Mouse (Mus musculus): Measurements from ENCODE around the gene Otop1. TPM values are rescaled to one million over a fixed set of nuclear protein-coding genes. Genes with fewer than 3 reads are reported as not detected.

The Otop1 gene
- total RNA-seq (2021) = 1 to 10 TPM in 1 of 2 experiments, under 1 TPM in 1; 0.16 to 1.1 TPM

DNA sequence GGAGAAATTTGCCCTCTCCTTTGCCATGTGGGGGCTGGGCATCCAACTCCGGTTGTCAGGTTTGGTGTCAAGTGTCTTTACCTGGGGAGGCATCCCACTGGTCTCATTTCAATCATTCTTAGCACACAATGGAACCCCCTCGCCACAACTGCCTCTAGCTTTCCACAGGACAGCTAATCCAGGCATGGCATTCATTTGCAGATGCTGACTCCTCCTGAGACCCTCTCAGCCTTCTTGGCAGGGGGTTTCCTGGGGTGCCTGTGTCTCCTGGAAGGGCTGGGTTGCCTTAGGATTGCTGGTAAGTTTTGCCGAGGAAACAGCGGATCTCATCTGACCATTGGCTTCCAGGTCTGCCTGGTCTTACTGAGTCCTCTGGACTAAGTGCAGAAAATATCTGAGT is at the start of gene Otop1:
Otop1 (plus strand) TSS at position 202 of the 400 bp plus-strand sequence.
- intact Hi-C loops (cut with DNase I) = no loop called here
- DNase-seq = no peak

- intact Hi-C loops (cut with DNase I) = no loop called here
- DNase-seq = peak; percentile 33 to 52
Measured at GRCm38 (mm10) chr5:38235422-38235821, 40.4 kb upstream of the Otop1 start.

DNA sequence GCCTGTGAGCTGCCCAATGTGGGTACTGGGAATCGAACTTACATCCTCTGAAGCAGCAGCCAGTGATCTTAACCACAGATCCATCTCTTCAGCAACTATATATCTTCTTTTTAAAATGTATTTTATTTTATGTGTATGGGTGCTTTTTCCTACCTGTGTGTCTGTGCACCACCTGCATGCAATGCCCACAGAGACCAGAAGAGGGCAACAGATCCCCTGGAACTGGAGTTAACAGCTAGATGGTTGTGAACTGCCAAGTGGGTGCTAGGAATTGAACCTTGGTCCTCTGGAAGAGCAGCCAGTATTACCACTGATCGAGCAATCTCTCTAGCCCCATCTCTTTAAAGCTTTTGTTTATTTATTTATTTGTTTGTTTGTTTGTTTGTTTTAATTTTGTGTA is 39.1 kb upstream of the Otop1 start:
- intact Hi-C loops (cut with DNase I) = no loop called here
- no peak for DNase-seq

DNA sequence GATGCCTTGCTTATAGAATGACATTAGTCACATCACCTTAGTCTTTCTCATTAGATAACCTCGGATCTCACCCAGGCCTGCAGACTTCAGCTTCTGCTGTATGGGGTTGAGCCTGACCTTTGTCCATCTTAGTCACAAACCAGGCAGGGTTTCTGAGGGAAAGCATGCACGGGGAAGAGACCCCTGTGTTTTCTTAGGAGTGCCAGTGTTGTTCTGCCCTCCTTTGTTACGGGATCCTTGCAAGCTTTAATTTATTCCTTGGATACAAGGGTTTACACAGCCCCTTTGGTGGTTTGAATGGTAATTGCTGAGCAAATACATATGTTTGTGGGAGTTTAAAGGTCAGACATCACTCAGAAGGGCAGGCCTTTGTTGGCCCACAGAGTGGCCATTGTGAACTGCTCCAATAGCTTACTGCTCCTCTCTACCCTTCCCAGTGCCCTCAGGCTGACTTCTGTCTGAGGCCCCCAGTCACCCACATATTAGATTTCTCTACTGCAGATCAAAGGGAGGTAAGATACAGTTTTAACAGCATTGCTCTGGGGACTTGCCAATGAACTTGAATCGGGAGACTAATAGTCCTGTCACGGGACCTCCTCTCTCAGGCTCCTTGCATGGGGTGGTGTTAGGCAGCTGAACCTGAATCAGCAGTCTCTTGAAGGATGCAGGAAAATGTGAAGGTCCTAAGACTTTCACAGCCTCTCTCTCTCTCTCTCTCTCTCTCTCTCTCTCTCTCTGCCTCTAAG is 34.9 kb upstream of the Otop1 start:
- no peak for DNase-seq
- intact Hi-C loops (cut with DNase I) = no loop called here

GRCm38 (mm10) chr5:38241473-38241834 is 34.3 kb upstream of the Otop1 start:
- intact Hi-C loops (cut with DNase I) = no loop called here
- DNase-seq = no peak

- intact Hi-C loops (cut with DNase I) = no loop called here
- DNase-seq = no peak
Measured at GRCm38 (mm10) chr5:38241966-38242365, 33.8 kb upstream of the Otop1 start.

DNA sequence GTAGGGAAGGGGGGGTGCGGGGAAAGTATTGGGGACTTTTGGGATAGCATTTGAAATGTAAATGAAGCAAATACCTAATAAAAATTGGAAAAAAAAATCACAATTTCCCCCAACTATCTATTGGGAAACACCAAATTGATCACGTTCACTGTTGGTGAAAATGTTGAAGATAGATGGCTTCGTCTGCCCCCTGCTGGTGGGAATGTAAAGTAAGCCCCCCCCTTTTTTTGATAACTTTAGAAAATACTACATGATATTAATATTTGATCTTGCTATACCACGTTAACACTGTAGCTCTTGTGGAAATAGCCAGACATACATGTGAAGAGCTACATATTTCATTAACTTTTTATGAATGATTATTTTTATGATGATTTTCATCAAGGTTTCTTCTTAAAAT is 20.6 kb upstream of the Otop1 start:
- intact Hi-C loops (cut with DNase I) = loop anchor here (5.0 kb wide), 1 partner anchor 33 kb away; the partner anchor contains the start of genes Lyar and Zbtb49
- no peak for DNase-seq

GRCm38 (mm10) chr5:38255644-38256043 is 20.1 kb upstream of the Otop1 start:
- DNase-seq = no peak
- intact Hi-C loops (cut with DNase I) = loop anchor here (5.0 kb wide), 1 partner anchor 33 kb away; the partner anchor contains the start of genes Lyar and Zbtb49

DNA sequence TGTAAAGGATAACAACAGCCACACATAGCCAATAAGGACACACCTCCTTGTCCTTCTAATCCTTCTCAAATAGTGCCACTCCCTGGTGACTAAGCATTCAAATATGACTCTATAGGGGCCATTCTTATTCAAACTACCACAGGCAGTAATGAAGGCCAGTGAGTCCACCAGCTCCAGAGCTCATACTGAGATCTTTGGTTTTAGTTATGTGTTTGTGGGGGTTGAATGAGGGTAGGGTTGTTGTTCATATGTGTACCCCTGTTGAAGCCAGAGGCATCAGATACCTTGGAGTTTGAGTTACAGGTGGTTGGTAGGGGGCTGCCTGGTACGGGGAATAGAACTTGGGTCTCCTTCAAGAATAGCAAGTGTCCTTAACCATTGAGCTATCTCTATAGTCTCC is 19.2 kb upstream of the Otop1 start:
- no peak for DNase-seq
- intact Hi-C loops (cut with DNase I) = loop anchor here (5.0 kb wide), 1 partner anchor 34 kb away; the partner anchor contains the start of genes Lyar and Zbtb49

DNA sequence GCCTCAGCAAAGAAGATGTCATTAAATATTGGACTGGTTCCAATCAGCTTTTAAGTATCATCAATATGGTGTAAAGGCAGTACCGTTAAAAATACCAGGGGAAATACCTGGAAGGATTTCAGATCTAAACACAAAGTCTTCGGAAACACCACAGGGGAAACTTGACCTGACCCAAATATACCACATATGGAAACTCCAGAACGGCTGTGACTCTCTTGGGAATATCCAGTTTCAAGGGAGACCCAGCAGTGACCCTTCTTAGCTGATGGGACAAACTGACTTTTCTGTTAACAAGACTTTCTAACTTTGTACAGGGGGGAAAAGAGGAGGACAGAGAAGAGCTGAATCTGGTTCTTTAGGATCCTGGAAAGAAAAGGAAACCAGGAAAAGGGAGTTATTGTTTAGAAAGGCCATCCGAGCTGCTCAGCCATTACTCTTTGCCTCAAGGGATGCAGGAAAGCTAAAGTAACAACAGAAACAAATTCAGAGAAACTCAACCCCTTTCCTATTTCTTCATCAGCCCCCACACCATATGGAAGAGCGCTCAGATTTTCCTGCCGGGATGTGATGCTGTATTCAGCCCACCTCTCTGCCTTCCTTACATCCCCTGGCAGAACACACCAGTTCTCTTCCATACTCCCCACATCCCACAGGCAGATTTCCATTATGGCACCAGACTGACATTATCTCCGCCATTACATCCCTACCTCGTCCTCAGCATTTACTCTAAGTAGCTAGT is 17.6 kb upstream of the Otop1 start:
- DNase-seq = no peak

DNA sequence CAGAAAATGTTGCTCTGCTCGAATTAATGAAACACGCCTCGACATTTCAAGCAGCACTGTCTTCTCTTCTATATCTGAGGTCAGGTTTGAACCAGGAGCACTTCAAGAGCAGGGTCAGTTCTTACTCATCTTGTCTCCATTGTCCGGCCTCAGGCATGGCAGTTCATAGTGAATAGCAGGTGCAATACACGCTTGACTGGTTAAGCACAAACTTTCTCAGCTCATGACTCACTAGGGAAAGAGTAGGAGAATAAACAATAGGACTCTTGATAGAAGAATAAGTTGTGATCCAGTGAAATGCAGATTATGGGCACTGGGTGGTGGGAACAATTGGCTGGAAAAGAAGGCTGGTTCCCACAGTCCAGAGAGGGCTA is 17.0 kb upstream of the Otop1 start:
- intact Hi-C loops (cut with DNase I) = loop anchor here (5.0 kb wide), 1 partner anchor 36 kb away; the partner anchor contains the start of genes Lyar and Zbtb49
- no peak for DNase-seq

More for the DNA sequence above, 17.6 kb upstream of the Otop1 start:
- intact Hi-C loops (cut with DNase I) = loop anchor here (5.0 kb wide), 1 partner anchor 36 kb away; the partner anchor contains the start of genes Lyar and Zbtb49

DNA sequence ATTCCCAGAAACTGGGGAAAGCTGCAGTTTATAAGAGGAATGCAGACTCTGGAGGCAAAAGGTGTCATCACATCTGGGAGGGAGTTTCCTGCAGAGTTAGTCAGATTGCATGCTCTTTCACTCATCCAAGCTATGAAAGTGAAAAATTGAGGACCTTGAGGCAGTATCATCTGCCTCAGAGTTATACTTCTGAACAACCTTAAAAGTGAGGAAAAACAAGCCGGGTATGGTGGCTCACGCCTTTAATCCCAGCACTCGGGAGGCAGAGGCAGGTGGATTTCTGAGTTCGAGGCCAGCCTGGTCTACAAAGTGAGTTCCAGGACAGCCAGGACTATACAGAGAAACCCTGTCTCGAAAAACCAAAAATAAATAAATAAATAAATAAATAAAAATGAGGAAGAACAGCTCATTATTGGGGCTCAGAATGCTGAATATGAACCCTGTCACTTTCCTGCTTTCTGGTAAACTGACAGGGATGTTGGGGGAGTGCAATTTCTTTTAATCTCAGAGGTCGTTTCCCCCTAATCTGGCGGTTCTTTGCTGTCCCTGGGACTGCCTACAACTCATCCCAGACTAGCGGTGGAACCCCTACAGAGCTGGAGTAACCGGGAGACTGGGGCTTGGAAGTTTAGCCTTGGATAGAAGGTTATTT is 16.2 kb upstream of the Otop1 start:
- intact Hi-C loops (cut with DNase I) = loop anchor here (5.0 kb wide), 1 partner anchor 37 kb away; the partner anchor contains the start of genes Lyar and Zbtb49

GRCm38 (mm10) chr5:38260107-38260682 is 15.6 kb upstream of the Otop1 start, which contains the start of gene Tmem128:
Tmem128 (plus strand) TSS chr5:38260185.
- peak; percentile 71 to 84 for DNase-seq
- intact Hi-C loops (cut with DNase I) = no loop called here

More for the DNA sequence above, 16.2 kb upstream of the Otop1 start:
- no peak for DNase-seq

GRCm38 (mm10) chr5:38270942-38271341 is 4.8 kb upstream of the Otop1 start:
- no peak for DNase-seq
- intact Hi-C loops (cut with DNase I) = no loop called here

DNA sequence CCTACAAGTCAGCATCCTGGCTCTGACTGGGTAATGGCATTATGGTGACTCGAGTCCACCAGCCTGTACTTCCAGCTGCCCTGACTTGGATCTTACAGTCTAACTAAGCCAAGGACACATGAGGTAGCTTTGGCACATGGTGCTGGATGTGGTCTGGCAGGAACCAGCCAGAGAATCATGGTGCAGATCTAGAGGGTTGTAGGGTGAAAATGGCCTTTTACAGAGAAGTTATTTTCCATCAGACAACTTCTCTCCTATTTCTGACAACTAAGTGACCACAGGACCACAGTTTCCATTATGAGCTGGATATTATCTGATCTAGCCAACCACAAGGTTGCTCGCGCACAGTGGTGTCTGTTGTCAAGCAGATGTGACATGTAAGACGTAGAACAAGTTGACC is 1.9 kb upstream of the Otop1 start:
- DNase-seq = no peak
- intact Hi-C loops (cut with DNase I) = no loop called here

DNA sequence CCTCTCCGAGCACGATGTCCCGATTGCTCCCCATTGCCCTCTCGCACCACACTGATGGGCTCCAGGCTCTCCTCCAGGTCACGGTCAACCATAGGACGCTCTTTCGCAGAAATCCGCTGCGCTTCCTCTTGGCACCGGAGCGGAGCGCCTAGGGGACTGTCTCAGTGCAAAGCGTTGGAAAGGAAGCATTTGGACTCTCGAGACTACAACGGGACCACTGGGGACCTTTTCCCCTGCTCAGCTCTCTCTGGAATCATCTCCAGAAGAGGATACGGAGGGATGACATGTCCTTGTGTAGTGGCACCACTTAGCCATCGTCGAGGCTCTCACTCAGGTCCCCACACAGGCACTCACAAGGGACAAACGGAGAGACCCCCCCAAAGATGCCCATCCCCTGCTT is 679 bp downstream of the Otop1 start:
- intact Hi-C loops (cut with DNase I) = no loop called here
- DNase-seq = no peak

GRCm38 (mm10) chr5:38277098-38277866 is 1.5 kb downstream of the Otop1 start:
- no peak for DNase-seq
- intact Hi-C loops (cut with DNase I) = no loop called here

DNA sequence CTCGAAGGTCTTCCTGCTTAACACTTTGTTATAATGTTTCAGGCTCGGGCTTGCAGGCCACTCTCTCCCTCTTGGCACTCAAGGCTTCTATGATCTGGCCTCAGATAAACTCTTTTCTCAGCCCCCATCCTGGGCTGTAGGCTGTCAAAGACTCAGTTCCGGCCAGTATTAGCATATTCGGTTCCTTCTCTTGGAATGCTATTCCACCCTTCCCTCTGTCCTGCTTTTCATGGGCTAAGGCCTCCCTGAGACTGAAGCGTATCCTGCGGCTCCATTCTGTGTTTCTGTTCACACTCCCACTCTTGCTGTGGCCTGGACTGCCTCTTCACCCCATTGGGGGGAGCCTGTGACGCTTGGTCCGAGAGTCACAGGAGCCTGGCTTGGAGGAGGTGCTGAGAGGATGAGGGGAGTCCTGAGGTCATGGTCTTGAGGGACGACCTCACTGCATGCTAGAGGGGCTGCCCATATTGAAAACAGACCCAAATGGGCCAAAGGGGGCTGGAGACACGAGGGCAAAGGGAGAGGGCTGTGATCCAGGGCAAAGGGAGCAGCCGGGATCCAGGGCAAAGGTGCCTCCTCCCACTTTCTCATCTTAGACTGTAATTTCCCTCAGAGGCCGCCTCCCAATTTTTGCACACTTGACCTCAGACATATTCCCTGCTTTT is 2.3 kb downstream of the Otop1 start:
- intact Hi-C loops (cut with DNase I) = no loop called here
- DNase-seq = no peak

DNA sequence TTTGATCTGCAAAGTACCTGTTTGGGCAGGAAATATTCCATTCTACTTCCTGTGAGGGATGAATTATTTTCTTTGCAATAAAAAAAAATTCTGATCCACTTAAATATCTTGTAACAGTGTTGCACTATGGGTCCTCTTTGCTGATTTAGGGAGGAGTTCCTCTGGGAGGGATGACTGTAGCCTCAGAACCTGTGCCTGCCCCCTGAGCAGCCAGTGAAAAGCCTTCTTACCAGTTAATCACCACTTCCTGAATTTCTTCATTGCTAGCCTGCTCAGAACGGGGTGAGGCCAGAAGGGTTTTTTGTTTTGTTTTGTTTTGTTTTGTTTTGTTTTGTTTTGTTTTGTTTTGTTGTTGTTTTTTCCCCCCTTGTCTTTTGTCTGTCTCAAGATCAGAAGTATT is 4.3 kb downstream of the Otop1 start:
- intact Hi-C loops (cut with DNase I) = no loop called here
- no peak for DNase-seq

Data from heart, postnatal 36 days (tissue).